Mouse (Mus musculus) cerebellum, adult 8-10 months (tissue): ENCODE data around the gene Gm8660.
"Not testable (repeated sequence)": the region's sequence is repeated elsewhere in the genome, so short reads cannot be mapped to it uniquely, and the experiment has no call there.

Experiments
- DNase-seq: peaks from one replicate; pipeline ENCODE4 v3.0.0; 2022

The Gm8660 gene

DNA sequence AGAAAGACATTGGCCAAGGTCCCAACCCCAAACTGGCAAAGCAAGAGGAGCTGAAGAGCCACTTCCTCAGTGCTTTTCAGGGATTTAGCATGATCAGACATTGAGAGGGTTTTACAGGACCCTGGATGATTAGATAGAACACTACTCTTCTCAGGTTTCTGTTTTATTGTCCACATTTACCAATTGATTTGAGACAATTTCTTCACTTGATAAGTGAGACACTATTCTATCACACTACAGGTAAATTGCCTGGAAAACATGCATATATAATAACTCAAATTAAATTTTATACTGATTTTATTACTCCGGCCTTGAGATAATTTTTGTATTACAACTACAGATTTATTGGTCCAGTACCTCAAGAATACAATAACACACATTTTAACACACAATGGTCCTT is at the start of gene Gm8660:
Gm8660 (minus strand) TSS at position 101 of the 400 bp plus-strand sequence.
- not testable (repeated sequence) for DNase-seq

DNA sequence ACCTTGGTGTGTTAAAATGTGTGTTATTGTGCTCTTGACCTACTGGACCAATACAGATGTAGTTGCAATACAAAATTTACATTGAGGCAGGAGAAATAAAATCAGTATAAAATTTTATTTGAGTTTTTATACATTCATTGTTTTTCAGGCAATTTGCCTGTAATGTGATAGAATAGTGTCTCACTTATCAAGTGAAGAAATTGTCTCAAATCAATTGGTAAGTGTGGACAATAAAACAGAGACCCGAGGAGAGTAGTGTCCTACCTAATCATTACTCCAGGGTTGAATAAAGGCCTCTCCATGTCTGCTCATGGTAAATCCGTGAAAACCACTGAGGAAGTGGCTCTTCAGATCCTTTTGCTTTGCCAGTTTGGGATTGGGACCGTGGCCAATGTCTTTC is 42.4 kb upstream of the Gm8660 start, which contains the start of gene Vmn1r148:
Vmn1r148 (plus strand) TSS at position 301 of the 400 bp plus-strand sequence.
- DNase-seq: not testable (repeated sequence)

DNA sequence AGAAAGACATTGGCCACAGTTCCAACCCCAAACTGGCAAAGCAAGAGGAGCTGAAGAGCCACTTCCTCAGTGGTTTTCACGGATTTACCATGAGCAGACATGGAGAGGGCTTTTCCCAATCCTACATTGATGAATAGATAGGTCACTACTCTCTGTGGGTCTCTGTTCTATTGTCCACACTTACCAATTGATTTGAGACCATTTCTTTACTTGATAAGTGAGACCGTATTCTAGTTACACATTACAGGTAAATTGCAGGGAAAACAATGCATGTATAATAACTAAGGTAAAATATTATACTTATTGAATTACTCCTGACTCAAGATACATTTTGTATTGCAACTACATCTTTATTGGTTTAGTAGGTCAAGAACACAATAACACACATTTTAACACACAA is 41.2 kb downstream of the Gm8660 start, which contains the start of gene Gm4187:
Gm4187 (minus strand) TSS at position 101 of the 400 bp plus-strand sequence.
- DNase-seq: not testable (repeated sequence)
